Mouse (Mus musculus): ENCODE measurements around the gene Gps2.

DNA sequence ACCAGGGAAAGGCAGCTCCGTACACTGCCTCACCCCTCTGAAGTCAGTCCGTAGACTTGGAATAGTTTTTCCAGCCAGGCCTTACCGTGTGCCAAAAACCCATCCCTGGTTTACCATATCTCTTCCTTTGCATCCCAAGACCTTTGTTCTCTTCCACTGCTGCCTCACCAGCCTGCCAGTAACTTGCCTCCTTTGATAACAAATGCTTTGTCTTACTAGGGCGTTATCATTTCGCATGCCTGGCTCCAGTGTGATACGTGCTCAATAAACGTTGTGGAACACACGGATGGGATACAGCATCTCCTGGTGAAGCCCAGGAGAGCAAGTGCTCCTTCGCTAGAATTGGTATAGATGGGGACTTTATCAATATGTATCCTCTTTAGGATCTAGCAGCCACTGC, 46.4 kb upstream of the Gps2 start:
- no peak for TF ChIP-seq CTCF (IDR thresholded peaks at IDR 0.05; ENCODE audit: insufficient read depth, low read length)
- no peak for TF ChIP-seq POLR2A (IDR thresholded peaks at IDR 0.05; ENCODE audit: borderline replicate concordance, extremely low read depth, low read depth, low read length)

Measured in lung, adult 2 months (tissue).